Mouse (Mus musculus): ENCODE results near the gene Gm48551.

Gm48551 gene

DNA sequence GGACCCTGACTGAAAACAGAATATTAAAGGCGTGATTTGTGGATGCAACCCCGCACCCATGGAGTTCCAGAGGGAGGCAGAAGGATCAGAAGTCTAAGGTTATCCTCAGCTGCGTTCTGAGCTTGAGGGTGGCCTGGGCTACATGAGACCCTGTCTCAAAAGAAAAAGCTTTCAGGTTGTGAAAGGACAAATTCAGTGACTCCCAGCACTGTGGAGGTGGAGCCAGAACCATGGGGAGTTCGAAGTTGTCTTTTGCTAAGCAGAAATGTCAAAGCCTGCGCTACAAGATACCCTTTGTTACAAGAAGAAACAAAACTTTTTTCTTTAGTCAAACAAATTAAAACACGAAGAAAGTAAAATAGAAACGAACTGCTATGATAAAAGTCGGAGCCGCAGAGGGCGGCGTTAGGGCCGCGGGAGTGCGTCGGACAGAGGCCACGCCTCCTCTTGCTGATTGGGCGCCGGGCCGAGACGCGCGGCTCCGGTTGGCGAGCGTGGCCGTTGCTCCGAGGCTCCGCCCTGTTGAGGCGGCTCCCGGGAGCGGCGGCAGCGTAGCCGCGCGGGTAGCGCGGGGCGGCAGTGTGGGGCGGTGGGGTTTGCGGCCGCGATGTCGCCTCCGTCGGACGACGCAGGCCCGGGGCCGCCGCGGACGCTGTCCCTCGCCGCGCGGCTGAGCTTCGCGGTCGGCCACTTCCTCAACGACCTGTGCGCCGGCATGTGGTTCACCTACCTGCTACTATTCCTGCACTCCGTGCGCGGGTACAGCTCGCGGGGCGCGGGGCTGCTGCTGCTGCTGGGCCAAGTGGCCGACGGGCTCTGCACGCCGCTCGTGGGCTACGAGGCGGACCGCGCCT is 27.0 kb upstream of the Gm48551 start, which contains the start of gene Mfsd12:
TSS of gene Mfsd12 (plus strand) at position 501 of the 854 bp plus-strand sequence.
- peak; percentile 72 to 87 for DNase-seq (ENCODE audit: low spot score in 2 of 2)

DNA sequence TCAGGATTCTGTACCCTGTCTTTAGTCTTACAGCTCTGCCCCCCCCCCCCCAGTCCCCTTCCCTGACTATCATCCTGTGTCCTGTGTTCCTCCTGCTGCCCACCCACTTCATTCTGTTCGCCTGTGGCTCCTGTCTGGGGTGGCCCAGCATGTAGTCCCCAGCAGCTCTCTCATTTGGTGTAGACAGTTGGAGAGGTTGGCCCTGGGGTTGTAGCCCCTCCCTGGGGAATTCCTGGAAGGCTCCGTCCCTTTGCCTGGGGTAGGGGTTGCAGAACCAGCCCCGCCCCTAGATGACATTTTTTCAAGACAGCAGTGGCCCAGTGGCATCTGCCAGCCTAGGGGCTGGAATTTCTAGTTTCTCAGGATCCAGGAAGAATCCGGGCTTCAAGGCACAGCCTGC is 26.1 kb upstream of the Gm48551 start:
- no peak for DNase-seq (ENCODE audit: low spot score in 2 of 2)

DNA sequence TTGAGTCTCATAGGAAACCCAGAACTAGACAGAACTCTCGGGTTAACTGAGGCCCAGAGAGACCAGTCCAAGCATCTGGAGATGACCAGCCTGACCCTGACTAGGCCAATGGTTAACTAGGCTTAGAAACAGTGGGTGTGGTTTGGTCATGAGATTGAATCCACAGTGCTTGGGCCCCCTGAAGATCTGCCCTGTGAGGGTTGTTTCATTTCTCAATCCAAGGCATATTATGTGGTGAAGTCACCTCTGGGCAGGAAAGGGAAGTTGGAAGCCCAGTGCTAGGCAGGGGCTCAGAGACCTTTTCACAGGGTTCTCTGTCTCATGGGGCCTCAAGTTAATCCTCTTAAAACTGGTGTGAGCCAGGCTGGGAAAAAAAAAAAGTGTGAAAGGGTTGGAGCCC is 25.4 kb upstream of the Gm48551 start:
- no peak for DNase-seq (ENCODE audit: low spot score in 2 of 2)

DNA sequence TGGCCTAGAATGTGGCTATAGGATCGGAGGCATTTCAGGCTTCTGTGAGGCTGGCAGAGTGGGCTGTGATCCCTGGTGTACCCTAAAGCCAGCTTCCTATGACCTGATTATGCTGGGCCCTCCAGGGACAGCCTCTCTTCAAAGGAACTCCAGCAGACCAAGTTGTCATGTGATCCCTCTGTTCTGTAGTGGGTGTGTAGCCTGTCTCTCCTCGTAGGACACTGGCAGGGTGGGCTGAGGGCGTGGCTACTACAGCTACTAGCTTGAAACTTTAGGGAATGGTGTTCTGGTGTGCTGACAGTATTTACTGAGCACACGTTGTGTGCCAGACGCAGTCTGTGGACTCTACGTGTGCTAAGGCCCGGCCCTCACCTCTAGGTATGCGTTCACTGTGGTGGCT is 23.5 kb upstream of the Gm48551 start:
- DNase-seq (ENCODE audit: low spot score in 2 of 2) = no peak

DNA sequence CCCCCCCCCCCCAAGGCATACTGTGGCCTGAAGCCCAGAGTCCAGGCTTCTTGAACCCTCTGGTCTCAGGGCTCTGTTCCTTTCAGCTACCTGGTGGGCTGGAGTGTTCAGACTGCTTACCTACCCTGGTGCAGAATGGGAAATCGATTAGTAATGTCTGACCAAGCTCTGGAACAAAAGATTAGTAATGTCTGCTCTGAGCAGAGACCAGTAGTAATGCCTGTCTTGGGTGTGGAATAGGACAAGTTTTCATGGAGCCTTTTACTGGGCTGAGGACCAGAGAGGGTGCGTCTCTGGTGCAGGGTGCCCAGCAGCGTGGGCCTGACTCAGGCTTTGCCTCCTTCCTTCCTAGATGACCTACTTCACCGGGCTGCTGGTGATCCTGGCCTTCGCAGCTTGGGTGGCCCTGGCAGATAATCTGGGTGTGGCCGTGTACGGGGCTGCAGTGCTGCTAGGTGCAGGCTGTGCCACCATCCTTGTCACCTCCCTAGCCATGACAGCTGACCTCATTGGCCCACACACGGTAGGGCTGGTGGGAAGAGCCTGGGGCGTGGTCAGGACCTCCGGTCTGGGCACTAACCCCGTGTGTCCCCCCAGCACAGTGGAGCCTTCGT is 21.8 kb upstream of the Gm48551 start:
- no peak for DNase-seq (ENCODE audit: low spot score in 2 of 2)

DNA sequence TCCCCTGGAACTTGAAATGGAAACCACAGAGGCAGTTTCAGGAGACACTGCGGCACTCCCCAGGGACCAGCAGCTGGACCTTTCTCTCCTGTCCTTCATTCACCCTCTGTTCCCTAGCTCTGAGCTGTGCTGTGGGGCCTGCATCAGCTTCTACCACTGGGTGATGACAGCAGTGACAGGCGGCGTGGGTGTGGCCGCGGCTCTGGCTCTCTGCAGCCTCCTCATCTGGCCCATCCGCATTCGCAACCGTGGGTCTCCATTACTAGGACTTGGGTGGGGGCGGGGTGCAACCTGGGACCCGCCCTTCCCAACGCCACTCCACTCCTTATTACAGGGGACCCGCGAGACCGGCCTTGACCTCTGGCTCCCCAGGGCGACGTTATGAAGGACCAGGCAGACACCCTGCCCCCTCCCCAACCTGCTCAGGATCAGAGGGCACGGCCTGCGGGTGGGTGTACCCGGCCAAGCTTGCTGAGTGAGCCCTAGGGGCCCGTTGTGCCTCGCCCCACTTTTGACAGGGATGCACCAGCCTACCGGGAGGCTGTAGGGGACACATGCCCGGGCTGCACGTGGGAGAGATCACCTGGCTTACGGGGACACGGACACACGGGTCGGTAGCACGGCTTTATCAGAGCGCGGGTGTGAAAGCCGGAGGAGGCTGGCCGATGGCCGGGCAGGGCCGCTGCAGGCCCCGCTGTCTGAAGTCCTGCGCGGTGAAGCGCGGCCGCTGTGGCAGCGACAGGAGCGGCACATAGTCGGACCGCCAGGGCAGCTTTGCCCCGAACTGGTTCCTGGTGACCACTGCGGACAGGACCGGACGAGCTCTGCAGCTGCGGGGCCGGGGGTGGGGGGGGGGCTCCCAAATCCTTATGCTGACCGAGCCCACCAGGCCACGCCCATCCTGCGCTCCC is 20.6 kb upstream of the Gm48551 start:
- no peak for DNase-seq (ENCODE audit: low spot score in 2 of 2)

DNA sequence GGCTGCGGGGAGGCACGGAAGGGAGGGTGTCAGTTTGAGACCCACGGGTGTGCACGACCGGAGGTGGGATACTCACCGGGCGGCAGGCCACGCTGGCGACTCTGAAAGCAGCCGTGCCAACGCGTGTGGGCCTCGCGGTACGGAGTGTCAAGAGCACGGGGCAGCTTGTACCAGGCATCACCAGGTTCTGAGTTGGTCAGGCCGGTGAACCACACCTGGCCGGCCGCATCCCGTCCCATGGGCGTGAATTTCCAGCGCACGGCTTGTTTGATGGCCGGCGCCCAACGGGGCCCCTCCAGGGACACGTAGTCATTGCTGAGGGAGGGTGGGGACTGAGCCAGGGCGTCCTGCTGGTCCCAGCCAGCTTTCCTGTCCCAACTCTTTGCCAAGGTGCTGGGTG is 19.6 kb upstream of the Gm48551 start:
- no peak for DNase-seq (ENCODE audit: low spot score in 2 of 2)

DNA sequence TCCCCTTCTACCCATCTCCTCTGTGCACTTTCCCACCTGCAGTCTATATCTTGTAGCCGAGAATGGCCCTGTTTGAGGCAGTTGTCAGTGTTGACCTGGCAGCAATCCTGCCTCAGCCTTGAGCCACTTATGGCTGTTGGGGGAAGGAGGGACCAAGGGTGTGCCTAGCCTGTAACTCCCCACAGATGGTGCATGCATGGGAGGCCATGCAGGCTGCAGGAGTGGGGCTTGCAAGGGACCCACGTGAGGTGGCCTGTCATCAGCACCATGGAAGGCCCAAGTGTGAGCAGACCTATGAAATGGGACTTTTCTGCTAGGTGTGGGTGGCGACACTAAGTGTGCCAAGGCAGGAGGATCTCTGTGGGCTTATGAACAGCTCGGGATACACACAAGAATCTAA is 19.2 kb upstream of the Gm48551 start:
- no peak for DNase-seq (ENCODE audit: low spot score in 2 of 2)

DNA sequence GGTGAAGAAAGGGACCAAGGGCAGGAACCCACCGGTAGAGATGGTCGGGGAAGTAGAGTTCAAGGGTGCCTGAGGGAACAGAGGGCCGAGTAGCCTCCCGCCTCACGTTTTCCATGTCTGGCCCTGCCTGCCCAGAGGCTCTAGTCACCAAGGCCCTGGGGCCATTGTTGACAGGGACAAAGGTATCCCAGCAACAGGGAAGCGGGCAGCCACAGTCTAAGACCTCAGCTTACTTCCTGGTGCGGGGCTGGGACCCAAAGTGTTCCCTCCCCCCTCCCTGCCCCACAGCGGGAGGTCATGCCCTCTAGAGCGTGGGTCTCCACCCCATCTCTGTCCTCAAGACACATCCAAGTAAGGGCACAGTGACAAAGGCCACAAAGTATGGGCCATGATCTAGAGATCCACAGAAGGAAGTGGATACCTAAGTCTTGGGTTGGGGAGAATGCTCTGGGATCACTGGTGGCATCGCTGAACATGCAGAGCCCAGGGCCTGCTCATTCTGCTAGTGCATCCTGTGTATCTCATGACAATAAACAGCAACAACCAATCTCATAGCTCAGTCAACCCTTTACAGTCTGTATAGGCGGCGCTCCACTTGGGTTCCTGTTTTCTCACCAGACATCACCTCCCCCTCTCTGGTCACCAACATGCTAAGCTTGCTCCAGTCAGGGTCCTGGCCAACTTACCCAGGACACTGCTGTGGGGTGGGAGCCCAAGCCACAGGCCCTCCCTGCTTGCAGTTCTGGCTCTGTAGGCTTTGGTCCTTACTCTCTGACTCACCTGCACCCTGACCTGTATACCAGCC is 18.4 kb upstream of the Gm48551 start, which contains the start of gene 4930404N11Rik:
TSS of gene 4930404N11Rik (minus strand) at position 145 of the 805 bp plus-strand sequence.
- no peak for DNase-seq (ENCODE audit: low spot score in 2 of 2)

DNA sequence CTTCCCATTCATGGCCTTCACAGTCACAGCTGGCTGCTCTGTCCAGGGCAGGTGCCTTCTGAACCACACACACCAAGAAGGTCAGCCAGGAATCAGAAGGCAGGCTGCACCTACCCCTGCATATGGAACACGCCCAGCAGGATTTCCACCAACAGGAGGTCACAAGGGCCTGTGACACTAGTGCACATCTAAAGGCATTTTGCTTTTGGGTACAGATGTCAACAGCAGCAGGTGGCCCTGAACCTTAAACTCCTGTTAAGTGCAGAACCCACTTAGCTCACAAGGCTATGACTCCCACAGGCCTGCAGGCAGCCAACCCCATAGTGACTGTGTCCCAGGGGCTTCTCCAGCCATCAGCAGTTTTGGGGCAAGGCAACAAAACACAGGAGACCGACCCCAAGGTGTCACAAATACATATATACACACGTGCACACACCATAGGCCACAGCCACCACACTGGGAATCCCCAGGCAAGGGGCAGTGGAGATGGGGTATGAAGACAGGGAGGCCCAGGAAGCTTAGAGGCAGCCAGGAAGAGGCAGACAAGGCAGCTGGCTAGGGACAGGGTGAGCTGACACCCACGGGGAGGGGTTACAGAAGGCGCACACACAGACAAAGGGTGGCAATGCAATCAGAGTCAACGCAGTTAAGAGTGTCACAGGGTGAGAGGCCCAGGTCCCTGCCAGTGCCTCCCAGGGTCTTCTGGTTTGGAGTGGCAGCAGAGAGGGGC is 17.6 kb upstream of the Gm48551 start:
- no peak for DNase-seq (ENCODE audit: low spot score in 2 of 2)

DNA sequence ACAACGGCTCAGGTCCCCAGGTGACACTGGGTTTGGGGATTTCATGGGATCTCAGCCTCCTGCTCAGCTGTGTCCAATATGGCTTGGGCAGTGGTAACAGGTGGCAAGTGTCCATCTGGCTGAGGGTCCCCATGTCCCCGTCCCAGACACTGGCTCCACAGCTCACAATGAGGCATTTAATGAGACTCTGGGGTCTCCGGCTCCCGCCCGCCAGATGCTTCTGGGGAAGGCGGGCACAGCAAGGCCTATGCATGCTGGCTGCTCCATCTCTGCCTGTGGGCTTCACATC is 17.1 kb upstream of the Gm48551 start:
- no peak for DNase-seq (ENCODE audit: low spot score in 2 of 2)

DNA sequence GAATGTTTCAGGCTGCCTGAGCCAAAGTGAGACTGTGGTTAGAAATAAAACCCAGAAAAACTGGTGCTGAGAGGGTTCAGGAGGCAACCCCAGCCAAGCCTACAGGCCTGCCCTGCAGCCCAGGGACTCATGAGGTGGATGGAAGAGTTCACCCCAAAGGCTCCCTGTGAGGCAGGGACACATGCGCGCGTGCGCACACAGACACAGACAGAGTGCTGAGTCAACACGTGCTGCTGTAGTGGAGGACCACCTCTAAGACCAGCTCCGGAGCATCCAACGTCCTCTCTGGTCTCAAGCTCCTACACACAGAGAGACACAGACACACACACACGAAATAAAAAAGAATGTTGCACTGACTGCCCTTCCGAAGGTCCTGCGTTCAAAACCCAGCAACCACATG is 8.9 kb upstream of the Gm48551 start:
- no peak for DNase-seq (ENCODE audit: low spot score in 2 of 2)

DNA sequence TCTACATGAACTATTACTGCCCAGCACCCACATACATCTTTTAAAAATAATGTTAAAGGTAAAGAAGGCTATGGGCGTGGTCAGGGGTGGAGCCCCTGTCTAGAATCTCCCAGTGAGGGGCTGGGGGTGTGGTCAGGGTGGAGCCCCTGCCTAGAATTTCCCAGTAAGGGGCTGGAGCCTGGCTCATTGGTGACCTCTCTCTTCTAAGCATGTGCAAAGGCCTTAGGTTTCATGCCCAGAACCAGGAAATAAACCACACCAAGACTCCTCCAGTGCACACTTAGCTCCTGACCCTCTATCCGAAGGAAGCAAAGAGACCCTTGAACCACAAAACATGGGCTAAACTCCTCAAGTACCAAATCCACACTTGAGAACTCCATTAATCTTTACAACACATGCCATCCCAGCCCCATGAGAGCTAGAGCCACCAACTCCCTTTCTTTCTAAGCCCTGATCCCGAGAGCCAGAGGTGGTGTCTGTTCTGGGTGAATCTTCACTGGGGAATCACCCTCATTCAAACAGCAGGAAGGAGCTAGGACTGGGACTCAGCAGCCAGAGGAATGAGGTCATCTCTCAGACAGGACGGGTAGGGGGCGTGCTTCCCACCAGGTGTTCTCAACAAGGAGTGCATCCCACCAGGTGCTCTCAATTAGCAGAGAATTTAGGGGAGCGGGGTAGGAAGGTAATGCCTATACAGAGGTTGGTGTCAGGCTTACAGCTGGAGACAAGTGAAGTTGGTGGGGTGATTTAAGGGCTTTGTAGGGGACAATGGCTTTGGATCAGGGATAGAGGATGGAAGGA is 7.5 kb upstream of the Gm48551 start:
- no peak for DNase-seq (ENCODE audit: low spot score in 2 of 2)

DNA sequence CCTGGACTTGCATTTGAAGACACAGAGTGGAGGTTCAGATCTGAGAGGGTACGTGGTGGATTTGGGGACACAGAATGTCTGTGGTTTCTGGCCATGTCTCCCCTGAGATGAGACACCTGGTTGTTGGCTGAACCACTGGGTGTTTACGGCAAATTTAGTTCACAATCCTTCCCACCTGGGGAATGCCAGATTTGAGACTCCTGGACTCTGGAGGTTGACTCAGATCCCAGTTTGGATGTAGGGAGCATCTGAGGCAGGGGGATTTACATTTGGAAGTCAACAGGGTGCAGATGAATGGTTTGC is 7.0 kb upstream of the Gm48551 start:
- DNase-seq (ENCODE audit: low spot score in 2 of 2) = no peak

DNA sequence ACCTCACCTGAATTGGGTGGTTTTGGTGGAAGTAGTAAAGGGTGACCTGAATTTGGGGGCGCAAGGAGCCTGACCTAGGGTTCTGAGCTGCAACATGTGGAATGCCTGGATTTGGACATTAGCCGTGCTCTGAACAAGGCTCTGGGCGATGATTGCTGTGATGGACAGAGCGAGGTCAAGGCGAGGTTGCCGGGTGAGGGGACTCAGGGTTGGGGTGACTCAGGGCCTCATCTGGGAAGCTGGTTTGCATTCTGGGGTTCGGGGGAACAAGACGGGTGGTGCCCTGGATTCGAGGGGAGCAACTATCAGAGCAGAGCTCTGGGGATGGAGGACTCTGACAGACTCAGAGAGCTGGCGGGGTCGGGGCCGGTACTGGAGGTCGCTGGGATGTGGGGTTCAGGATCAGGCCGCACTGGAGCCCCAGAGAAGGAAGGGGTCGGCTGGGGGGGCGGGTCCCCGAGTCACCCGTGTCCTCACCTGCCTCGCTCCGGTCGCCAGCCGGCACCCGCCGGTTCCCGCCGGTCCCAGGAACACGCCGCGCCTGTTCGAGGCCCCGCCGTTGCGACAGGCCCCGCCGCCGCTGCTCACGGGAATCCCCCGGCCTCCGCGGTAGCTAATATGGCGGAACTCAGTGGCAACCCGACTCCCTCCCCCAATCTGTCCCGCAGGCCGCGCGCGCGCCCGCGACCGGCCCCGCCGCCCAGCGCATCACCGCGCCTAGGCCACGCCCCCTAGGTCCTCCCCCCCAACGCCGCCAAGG is 6.3 kb upstream of the Gm48551 start, which contains the start of gene Fzr1:
TSS of gene Fzr1 (minus strand) at position 724 of the 760 bp plus-strand sequence.
- no peak for DNase-seq (ENCODE audit: low spot score in 2 of 2)

DNA sequence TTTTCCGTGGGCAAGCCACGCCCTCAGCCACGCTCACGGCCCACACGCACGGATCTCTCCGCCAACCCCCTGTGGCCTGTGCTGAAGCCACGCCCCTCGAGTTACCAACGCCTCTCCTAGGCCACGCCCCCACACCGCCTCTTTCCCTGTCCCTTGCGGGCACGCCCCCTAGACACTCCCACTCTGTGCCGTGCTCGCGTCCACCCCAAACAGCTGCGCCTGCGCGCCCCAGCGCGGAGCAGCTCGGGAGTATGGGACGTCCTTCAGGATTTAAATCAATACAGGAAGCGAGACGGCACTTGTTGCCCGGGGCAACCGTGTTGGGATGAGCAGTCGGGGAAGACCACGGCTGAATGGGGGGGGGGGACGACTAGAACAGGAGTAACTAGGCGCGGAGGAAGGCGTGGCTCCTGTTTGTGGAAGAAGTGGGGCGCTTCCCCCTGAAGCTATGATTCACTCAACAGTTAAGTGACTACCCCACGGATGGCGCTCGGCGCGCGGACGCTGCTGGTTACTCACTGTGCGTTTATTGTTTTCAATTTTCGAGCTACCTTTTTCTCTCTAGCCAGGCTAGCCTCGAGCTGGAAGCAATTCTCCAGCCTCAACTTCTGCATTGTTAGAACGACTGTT is 5.6 kb upstream of the Gm48551 start:
- DNase-seq (ENCODE audit: low spot score in 2 of 2) = peak; percentile 100

DNA sequence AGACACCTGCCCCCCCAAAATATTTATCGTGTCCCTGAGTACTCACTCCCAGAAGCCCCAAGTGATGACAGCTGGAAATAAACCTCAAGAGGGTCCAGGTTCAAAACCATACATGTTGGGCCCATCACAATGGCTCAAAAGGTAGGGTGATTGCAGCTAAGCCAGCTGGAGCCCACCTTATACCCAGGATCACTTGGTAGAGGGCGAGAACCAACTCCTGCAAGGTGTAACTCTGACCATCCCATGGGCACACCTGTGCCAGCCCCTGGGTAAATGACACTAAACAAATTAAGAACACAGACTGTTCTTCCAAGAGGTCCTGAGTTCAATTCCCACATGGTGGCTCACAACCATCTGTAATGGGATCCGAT is 5.1 kb upstream of the Gm48551 start:
- DNase-seq (ENCODE audit: low spot score in 2 of 2) = no peak

DNA sequence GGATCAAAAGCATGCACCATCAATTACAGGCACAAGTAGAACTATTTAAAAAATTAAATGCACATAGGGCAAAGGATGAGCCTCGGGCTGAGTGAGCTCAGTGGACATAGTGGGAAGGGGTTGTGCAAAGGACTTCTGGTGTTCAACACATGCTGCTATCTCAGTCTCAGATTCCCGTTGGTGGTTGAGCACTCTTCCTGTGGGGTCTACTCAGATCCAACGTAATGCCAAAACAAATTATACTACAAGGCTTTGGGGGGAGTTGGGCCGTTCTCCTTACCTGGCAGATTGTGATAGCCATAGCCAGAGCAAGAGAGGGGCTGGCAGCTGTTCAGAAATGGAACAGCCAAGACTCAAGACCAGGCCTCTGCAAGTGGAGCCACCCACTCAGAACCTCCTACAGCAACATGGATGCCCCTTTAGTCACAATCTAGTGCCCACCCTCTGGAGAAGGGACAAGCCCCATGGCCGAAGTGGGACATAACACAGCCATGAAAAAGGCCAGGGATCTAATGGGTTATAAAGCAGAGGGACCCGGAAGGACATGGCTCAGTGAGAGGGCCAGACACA is 4.4 kb upstream of the Gm48551 start:
- no peak for DNase-seq (ENCODE audit: low spot score in 2 of 2)

DNA sequence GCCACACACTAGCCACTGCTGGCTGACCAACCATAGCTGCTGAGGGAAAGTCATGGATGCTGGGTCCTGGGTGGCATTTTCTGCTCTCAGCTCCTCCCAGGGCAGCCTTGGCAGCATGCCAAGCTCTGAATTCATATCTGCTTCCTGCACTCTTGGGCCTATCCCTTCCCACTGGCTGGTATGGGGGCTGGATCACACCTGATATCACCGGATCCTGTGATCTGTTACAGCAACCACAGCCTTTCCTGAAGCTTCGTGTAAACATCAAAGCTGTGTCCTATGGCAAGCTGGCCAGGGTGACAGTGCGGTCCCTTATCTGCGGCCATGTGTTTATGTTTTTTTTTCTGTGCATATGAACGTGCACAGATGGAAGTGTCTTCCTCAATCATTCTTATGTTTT is 2.2 kb upstream of the Gm48551 start:
- no peak for DNase-seq (ENCODE audit: low spot score in 2 of 2)
